Mouse (Mus musculus) stomach, embryonic 16.5 days (tissue): ENCODE results near the gene Htr1a. TPM values are rescaled to one million over a fixed set of nuclear protein-coding genes. Genes with fewer than 3 reads are reported as not detected.

Experiments used
- ATAC-seq: fragments of 200-750 bp; cut with Nextera tagmentation; 2 replicates; pipeline ENCODE4 v1.8.0; 2017; ENCODE audit warnings: moderate number of reproducible peaks, moderate TSS enrichment; ENCODE audit not compliant: insufficient read depth, low FRiP score
- H3K27ac ChIP-seq: fragments of 300-500 bp; sonication (generic); 2 replicates; pipeline ENCODE4 v1.5.1; 2014; ENCODE audit warnings: low read length
- H3K27me3 ChIP-seq: fragments of 300-500 bp; sonication (generic); 2 replicates; pipeline ENCODE4 v1.6.1; 2014; ENCODE audit warnings: low read length, control low read depth, mixed read lengths; ENCODE audit not compliant: control insufficient read depth, insufficient read depth
- H3K36me3 ChIP-seq: fragments of 300-500 bp; sonication (generic); 2 replicates; pipeline ENCODE4 v1.6.1; 2014; ENCODE audit warnings: low read length; ENCODE audit not compliant: control insufficient read depth, insufficient read depth
- H3K4me1 ChIP-seq: fragments of 300-500 bp; sonication (generic); 2 replicates; pipeline ENCODE4 v1.6.1; 2014; ENCODE audit warnings: low read length, control low read depth, mixed read lengths; ENCODE audit not compliant: control insufficient read depth, insufficient read depth
- H3K4me2 ChIP-seq: fragments of 300-500 bp; sonication (generic); 2 replicates; pipeline ENCODE4 v1.6.1; 2014; ENCODE audit warnings: low read depth, low read length, mixed read lengths
- H3K4me3 ChIP-seq: fragments of 300-500 bp; sonication (generic); replicated peaks from 2 replicates; pipeline ENCODE4 v1.5.1; 2014; ENCODE audit warnings: mild to moderate bottlenecking, low read length
- H3K9ac ChIP-seq: fragments of 300-500 bp; sonication (generic); 2 replicates; pipeline ENCODE4 v1.6.1; 2014; ENCODE audit warnings: low read length
- H3K9me3 ChIP-seq: fragments of 300-500 bp; sonication (generic); replicated peaks from 2 replicates; pipeline ENCODE4 v1.6.1; 2016; ENCODE audit warnings: low read length, control low read depth; ENCODE audit not compliant: control insufficient read depth
- WGBS: fragments of 180-500 bp; shearing (Covaris S2); extraction: QIAGEN DNeasy Blood & Tissue Kit; methylation state at CpG from one replicate; pipeline ENCODE4 v1.1.7; 2014; 5-methylcytosine and 5-hydroxymethylcytosine counted together
- polyA plus RNA-seq: library from polyadenylated mRNA; unstranded; fragments of >200 nt; fragmentation: Nextera tagmentation; extraction: Ambion mirVana; gene quantifications from 2 replicates; pipeline ENCODE4 v1.2.1, GENCODE M21; 2015

Gene Htr1a
- polyA plus RNA-seq, 1 experiment from 2014 or later = 0.08 TPM

- no peak overlapping the region for H3K9ac ChIP-seq
- peaks cover 33% of the 10 kb centered on the region for H3K27me3 ChIP-seq
- no peak overlapping the region for H3K4me2 ChIP-seq
- 3% methylated on average over 4 of the region's 4 CpGs for WGBS
- no peak overlapping the region for H3K4me3 ChIP-seq
- ATAC-seq = no peak
- H3K27ac ChIP-seq = no peak overlapping the region
- no peaks in the 10 kb centered on the region for H3K9me3 ChIP-seq
- H3K36me3 ChIP-seq = no peaks in the 10 kb centered on the region
- H3K4me1 ChIP-seq = no peaks in the 10 kb centered on the region
Observed at GRCm38 (mm10) chr13:105446239-105446638, 2.8 kb downstream of the Htr1a start.

- no peak overlapping the region for H3K4me2 ChIP-seq
- no peak overlapping the region for H3K9ac ChIP-seq
- H3K4me3 ChIP-seq = no peak overlapping the region
- H3K9me3 ChIP-seq = no peaks in the 10 kb centered on the region
- 48% methylated on average over 2 of the region's 2 CpGs for WGBS
- H3K27me3 ChIP-seq = peaks cover 33% of the 10 kb centered on the region
- H3K4me1 ChIP-seq = no peaks in the 10 kb centered on the region
- ATAC-seq = no peak
- H3K27ac ChIP-seq = no peak overlapping the region
- H3K36me3 ChIP-seq = no peaks in the 10 kb centered on the region
Observed at GRCm38 (mm10) chr13:105447695-105448094, 4.3 kb downstream of the Htr1a start.

GRCm38 (mm10) chr13:105451536-105451935, 8.1 kb downstream of the Htr1a start:
- H3K9me3 ChIP-seq = no peaks in the 10 kb centered on the region
- H3K4me2 ChIP-seq = no peak overlapping the region
- H3K27me3 ChIP-seq = 0 out of 2 replicates have a peak, but pooled peaks cover 3% of the 10 kb centered on the region
- no peak overlapping the region for H3K27ac ChIP-seq
- H3K4me1 ChIP-seq = no peaks in the 10 kb centered on the region
- H3K36me3 ChIP-seq = no peaks in the 10 kb centered on the region
- no peak overlapping the region for H3K9ac ChIP-seq
- WGBS = 84% methylated on average over 3 of the region's 3 CpGs
- ATAC-seq = no peak
- no peak overlapping the region for H3K4me3 ChIP-seq

Other genes starting within 250 kb of the Htr1a start
- gene Rnf180, start 148.8 kb upstream of the Htr1a start, polyA plus RNA-seq = 2.8 and 3.7 TPM in 2 replicates